Mouse (Mus musculus) cerebellum, adult 2 months (tissue): ENCODE data around the gene Cuedc2. TPM values are rescaled to one million over a fixed set of nuclear protein-coding genes. Genes with fewer than 3 reads are reported as not detected.
A peak's percentile ranks its signal among the peaks of the same experiment; 100 is the strongest.

Experiments
- DNase-seq, 2 experiments: peaks; one replicate each; pipeline ENCODE4 v3.0.0; 2021
- H3K27ac ChIP-seq: fragments of 200-500 bp; 2 replicates; pipeline ENCODE4 v1.5.1; 2012; ENCODE audit warnings: low read length, control low read depth, inconsistent platforms; ENCODE audit not compliant: insufficient read depth
- H3K27me3 ChIP-seq: fragments of 200-500 bp; 2 replicates; pipeline ENCODE4 v1.6.1; 2012; ENCODE audit warnings: inconsistent platforms, mild to moderate bottlenecking, low read length, moderate library complexity; ENCODE audit not compliant: control insufficient read depth, insufficient read depth
- H3K4me1 ChIP-seq: fragments of 200-500 bp; 2 replicates; pipeline ENCODE4 v1.6.1; 2011; ENCODE audit warnings: low read length; ENCODE audit not compliant: control insufficient read depth, insufficient read depth
- H3K4me3 ChIP-seq: fragments of 200-500 bp; replicated peaks from 2 replicates; pipeline ENCODE3; 2011; ENCODE audit warnings: mild to moderate bottlenecking, low read depth, low read length, control low read depth; ENCODE audit not compliant: insufficient read depth
- CTCF ChIP-seq: fragments of 200-500 bp; IDR thresholded peaks from 2 replicates; pipeline ENCODE4 v1.5.1; 2011; ENCODE audit warnings: low read depth, mild to moderate bottlenecking, control low read depth, low read length, moderate library complexity, borderline replicate concordance; ENCODE audit not compliant: insufficient read depth
- POLR2A ChIP-seq: fragments of 200-500 bp; IDR thresholded peaks from 2 replicates; pipeline ENCODE4 v1.6.1; 2011; ENCODE audit warnings: low read length, control low read depth, borderline replicate concordance; ENCODE audit not compliant: insufficient read depth
- WGBS: fragments of 180-500 bp; shearing (Covaris S2); methylation state at CpG from one replicate; pipeline ENCODE4 v1.1.7; 2018; 5-methylcytosine and 5-hydroxymethylcytosine counted together
- polyA plus RNA-seq: library from polyadenylated mRNA; depleted of rRNA; stranded (reverse); fragments of >200 nt; gene quantifications from 2 replicates; pipeline ENCODE4 v1.2.3, GENCODE M21; 2012

Cuedc2 gene
- polyA plus RNA-seq, 1 experiment: 258 TPM

DNA sequence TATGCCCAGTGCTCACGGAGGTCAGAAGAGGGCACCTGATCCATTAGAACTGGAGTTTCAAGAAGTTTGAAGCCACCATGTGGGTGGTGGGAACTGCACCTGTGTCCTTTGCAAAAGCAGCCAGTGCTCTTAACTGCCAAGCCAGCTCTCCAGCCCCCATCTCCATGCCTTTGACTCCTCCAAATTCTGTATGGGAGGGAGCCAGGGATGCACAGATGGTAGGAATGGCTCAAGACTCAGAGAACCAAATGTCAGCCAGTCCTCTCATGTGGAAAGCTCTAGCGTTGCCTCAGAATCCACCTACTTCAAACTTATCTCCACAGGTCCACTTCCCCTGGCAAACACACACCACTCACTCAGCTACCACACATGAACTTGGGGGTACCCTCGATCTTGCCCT is 4.6 kb downstream of the Cuedc2 start:
- WGBS: 15% methylated on average over 3 of the region's 3 CpGs
- H3K27me3 ChIP-seq: no peaks in the 10 kb centered on the region
- peaks cover 32% of the 10 kb centered on the region for H3K4me1 ChIP-seq
- peak; percentile 6; the same call in 1 of the 2 replicates for TF ChIP-seq POLR2A
- TF ChIP-seq CTCF: no peak
- peak overlapping the region; percentile 53 for H3K27ac ChIP-seq
- peak; percentile 76 to 88 for DNase-seq
- H3K4me3 ChIP-seq: no peak overlapping the region

- H3K27ac ChIP-seq: peak overlapping the region; percentile 51; the same call in 1 of the 2 replicates
- DNase-seq: no peak
- TF ChIP-seq CTCF: no peak
- no peak overlapping the region for H3K4me3 ChIP-seq
- 23% methylated on average over 7 of the region's 7 CpGs for WGBS
- peaks cover 32% of the 10 kb centered on the region for H3K4me1 ChIP-seq
- no peaks in the 10 kb centered on the region for H3K27me3 ChIP-seq
Measured at GRCm38 (mm10) chr19:46332721-46333339, 5.7 kb downstream of the Cuedc2 start.

DNA sequence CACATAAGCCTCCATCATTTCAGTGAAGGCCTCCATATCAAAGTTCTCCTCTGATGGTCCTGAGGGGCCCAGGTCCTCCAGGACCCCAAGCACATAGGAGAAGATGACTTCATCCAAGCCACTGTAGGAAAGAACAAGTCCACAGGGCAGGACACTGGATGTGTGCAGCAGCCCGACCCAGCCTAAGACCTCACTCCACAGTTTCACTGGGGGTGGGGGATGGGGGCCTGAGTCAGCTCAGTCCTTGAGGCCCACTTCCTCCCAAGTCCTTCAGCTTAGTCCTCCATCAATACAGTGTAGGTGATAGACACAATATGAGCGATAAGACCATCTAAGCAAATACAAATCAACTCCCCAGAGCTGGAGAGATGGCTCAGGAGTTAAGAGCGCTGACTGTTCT is 6.6 kb downstream of the Cuedc2 start:
- no peaks in the 10 kb centered on the region for H3K27me3 ChIP-seq
- H3K4me3 ChIP-seq: no peak overlapping the region
- TF ChIP-seq CTCF: no peak
- 0 out of 2 replicates have a peak, but pooled peaks have one; percentile 9 for TF ChIP-seq POLR2A
- WGBS: 85% methylated on average over 3 of the region's 3 CpGs
- no peak for DNase-seq
- H3K4me1 ChIP-seq: peaks cover 32% of the 10 kb centered on the region
- H3K27ac ChIP-seq: no peak overlapping the region

GRCm38 (mm10) chr19:46331326-46331725 is 7.2 kb downstream of the Cuedc2 start:
- DNase-seq: no peak
- no peak for TF ChIP-seq CTCF
- Histone ChIP-seq H3K27ac (no peak overlapping the region), H3K4me3 (no peak overlapping the region), H3K27me3 (no peaks in the 10 kb centered on the region), H3K4me1 (peaks cover 32% of the 10 kb centered on the region)
- 78% methylated on average over 14 of the region's 14 CpGs for WGBS

GRCm38 (mm10) chr19:46330696-46331095 is 7.8 kb downstream of the Cuedc2 start:
- no peaks in the 10 kb centered on the region for H3K27me3 ChIP-seq
- H3K4me1 ChIP-seq: peaks cover 29% of the 10 kb centered on the region
- DNase-seq: no peak
- H3K4me3 ChIP-seq: no peak overlapping the region
- TF ChIP-seq CTCF (no peak), POLR2A (no peak)
- no peak overlapping the region for H3K27ac ChIP-seq
- 86% methylated on average over 12 of the region's 12 CpGs for WGBS

GRCm38 (mm10) chr19:46329951-46330350 is 8.6 kb downstream of the Cuedc2 start:
- H3K27me3 ChIP-seq: no peaks in the 10 kb centered on the region
- peaks cover 28% of the 10 kb centered on the region for H3K4me1 ChIP-seq
- no peak overlapping the region for H3K27ac ChIP-seq
- 4% methylated on average over 16 of the region's 16 CpGs for WGBS
- peak; percentile 88 to 89 for DNase-seq
- TF ChIP-seq POLR2A (no peak), CTCF (peak; percentile 93)
- peak overlapping the region; percentile 36 for H3K4me3 ChIP-seq

DNA sequence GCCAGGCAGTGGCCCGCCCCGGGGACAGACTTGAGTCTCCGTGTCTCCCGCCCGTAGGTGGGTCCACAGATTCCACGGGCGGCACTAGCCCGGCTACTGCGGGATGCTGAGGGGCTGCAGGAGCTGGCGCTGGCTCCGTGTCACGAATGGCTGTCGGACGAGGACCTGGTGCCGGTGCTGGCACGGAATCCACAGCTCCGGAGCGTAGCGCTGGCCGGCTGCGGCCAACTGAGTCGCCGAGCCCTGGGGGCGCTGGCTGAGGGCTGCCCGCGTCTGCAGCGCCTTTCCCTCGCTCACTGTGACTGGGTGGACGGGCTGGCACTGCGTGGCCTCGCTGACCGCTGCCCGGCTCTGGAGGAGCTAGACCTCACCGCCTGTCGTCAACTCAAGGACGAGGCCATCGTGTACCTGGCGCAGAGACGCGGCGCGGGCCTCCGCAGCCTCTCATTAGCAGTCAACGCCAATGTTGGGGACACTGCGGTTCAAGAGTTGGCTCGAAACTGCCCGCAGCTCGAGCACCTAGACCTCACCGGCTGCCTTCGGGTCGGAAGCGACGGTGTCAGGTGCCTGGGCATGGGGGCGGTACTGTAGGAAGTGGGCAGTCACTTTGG is 9.4 kb downstream of the Cuedc2 start:
- DNase-seq: no peak
- TF ChIP-seq POLR2A (no peak), CTCF (no peak)
- WGBS: under 1% methylated on average over 54 of the region's 54 CpGs
- Histone ChIP-seq H3K27ac (peak overlapping the region; percentile 84), H3K4me3 (peak overlapping the region; percentile 76), H3K4me1 (peaks cover 27% of the 10 kb centered on the region), H3K27me3 (no peaks in the 10 kb centered on the region)
